Mouse (Mus musculus): ENCODE data around the gene Osbpl7. TPM values are rescaled to one million over a fixed set of nuclear protein-coding genes. Genes with fewer than 3 reads are reported as not detected.

Osbpl7 gene
- total and polyA plus RNA-seq, 3 experiments = 11.5 to 18.9 TPM; not detected in 1

- no peak for TF ChIP-seq TBP (IDR thresholded peaks at IDR 0.05; ENCODE audit: low read depth, low read length)
- TF ChIP-seq ZKSCAN1 (IDR thresholded peaks at IDR 0.05; ENCODE audit: low read depth, low read length) = no peak
- TF ChIP-seq GABPA (IDR thresholded peaks at IDR 0.05; ENCODE audit: low read depth, low read length) = no peak
- Histone ChIP-seq H3K4me1 (ENCODE audit: control insufficient read depth in 1 of 2, insufficient read depth in 2 of 2, low read length in 2 of 2) (no peaks in the 10 kb centered on the region), H3K36me3 (ENCODE audit: control insufficient read depth in 1 of 2, insufficient read depth in 2 of 2, low read length in 2 of 2) (no peaks in the 10 kb centered on the region; a peak in 2 of 4 replicates), H3K79me2 (ENCODE audit: control insufficient read depth, insufficient read depth, low read length, poor library complexity) (no peaks in the 10 kb centered on the region), H3K4me3 (ENCODE audit: control insufficient read depth in 1 of 2, insufficient read depth in 1 of 2, low read depth in 2 of 2, low read length in 2 of 2) (no peak overlapping the region), H3K9ac (ENCODE audit: control insufficient read depth, low read depth, low read length, poor library complexity, severe bottlenecking) (no peak overlapping the region), H3K27me3 (ENCODE audit: control insufficient read depth in 1 of 2, insufficient read depth in 2 of 2, low read length in 2 of 2) (no peaks in the 10 kb centered on the region), H3K27ac (ENCODE audit: control insufficient read depth, low read depth, low read length) (no peak overlapping the region), H3K9me3 (replicated peaks; ENCODE audit: insufficient read depth, low read length) (no peaks in the 10 kb centered on the region)
- no peak for DNase-seq (ENCODE audit: low read depth, low spot score)
These were observed 18.9 kb downstream of the Osbpl7 start for GRCm38 (mm10) chr11:97069333-97069732.

- no peak overlapping the region for H3K27ac ChIP-seq (ENCODE audit: control insufficient read depth, low read depth, low read length)
- H3K27me3 ChIP-seq (ENCODE audit: control insufficient read depth in 1 of 2, insufficient read depth in 2 of 2, low read length in 2 of 2) = no peaks in the 10 kb centered on the region
- H3K4me3 ChIP-seq (ENCODE audit: control insufficient read depth in 1 of 2, insufficient read depth in 1 of 2, low read depth in 2 of 2, low read length in 2 of 2) = no peak overlapping the region
- H3K4me1 ChIP-seq (ENCODE audit: control insufficient read depth in 1 of 2, insufficient read depth in 2 of 2, low read length in 2 of 2) = no peaks in the 10 kb centered on the region
- no peaks in the 10 kb centered on the region for H3K79me2 ChIP-seq (ENCODE audit: control insufficient read depth, insufficient read depth, low read length, poor library complexity)
- TF ChIP-seq TCF12 (IDR thresholded peaks at IDR 0.05; ENCODE audit: low read depth, low read length) = no peak
- no peak for TF ChIP-seq ZNF384 (IDR thresholded peaks at IDR 0.05; ENCODE audit: low read depth, low read length)
- TF ChIP-seq MAZ (IDR thresholded peaks at IDR 0.05; ENCODE audit: low read depth, low read length) = no peak
- no peak for TF ChIP-seq MXI1 (IDR thresholded peaks at IDR 0.05; ENCODE audit: low read depth, low read length)
- TF ChIP-seq KAT2A (conservative IDR thresholded peaks at IDR 0.05; ENCODE audit: low read depth, low read length) = no peak
- no peak for TF ChIP-seq UBTF (IDR thresholded peaks at IDR 0.05; ENCODE audit: borderline replicate concordance, insufficient read depth, low read depth, low read length)
- no peak for TF ChIP-seq CTCF (IDR thresholded peaks at IDR 0.05 in 2 of 3, conservative IDR thresholded peaks at IDR 0.05 in 1 of 3; ENCODE audit: control insufficient read depth in 1 of 3, insufficient read depth in 1 of 3, low read depth in 2 of 3, low read length in 3 of 3, poor library complexity in 1 of 3, severe bottlenecking in 1 of 3)
- TF ChIP-seq ELF1 (IDR thresholded peaks at IDR 0.05; ENCODE audit: low read depth, low read length) = no peak
- no peak for TF ChIP-seq USF1 (IDR thresholded peaks at IDR 0.05; ENCODE audit: low read depth, low read length)
- no peak for TF ChIP-seq CHD1 (IDR thresholded peaks at IDR 0.05; ENCODE audit: low read depth, low read length)
- TF ChIP-seq SIN3A (IDR thresholded peaks at IDR 0.05; ENCODE audit: low read length) = no peak
- no peak for TF ChIP-seq ETS1 (IDR thresholded peaks at IDR 0.05; ENCODE audit: low read depth, low read length)
- TF ChIP-seq NRF1 (IDR thresholded peaks at IDR 0.05; ENCODE audit: insufficient read depth, low read depth, low read length, poor library complexity, severe bottlenecking) = no peak
- no peak for TF ChIP-seq HCFC1 (IDR thresholded peaks at IDR 0.05; ENCODE audit: low read depth, low read length)
- no peak for TF ChIP-seq GABPA (IDR thresholded peaks at IDR 0.05; ENCODE audit: low read depth, low read length)
- no peak for TF ChIP-seq MAX (IDR thresholded peaks at IDR 0.05; ENCODE audit: low read length)
- no peak for TF ChIP-seq TAL1 (IDR thresholded peaks at IDR 0.05; ENCODE audit: low read length)
- no peak for DNase-seq (ENCODE audit: low read depth, low spot score)
- H3K9ac ChIP-seq (ENCODE audit: control insufficient read depth, low read depth, low read length, poor library complexity, severe bottlenecking) = no peak overlapping the region
- H3K9me3 ChIP-seq (replicated peaks; ENCODE audit: insufficient read depth, low read length) = no peaks in the 10 kb centered on the region
- H3K36me3 ChIP-seq (ENCODE audit: control insufficient read depth in 1 of 2, insufficient read depth in 2 of 2, low read length in 2 of 2) = no peaks in the 10 kb centered on the region; a peak in 2 of 4 replicates
These were observed 19.3 kb downstream of the Osbpl7 start for GRCm38 (mm10) chr11:97069770-97070169.

Data from MEL (cell line).